Mouse (Mus musculus) hindbrain, postnatal 0 days (tissue): ENCODE measurements around the gene Ess2. TPM values are rescaled to one million over a fixed set of nuclear protein-coding genes. Genes with fewer than 3 reads are reported as not detected.
A peak's percentile ranks its signal among the peaks of the same experiment; 100 is the strongest.

Experiments
- ATAC-seq: fragments of 200-750 bp; cut with Nextera tagmentation; 2 replicates; pipeline ENCODE4 v1.8.0; 2017; ENCODE audit warnings: mild to moderate bottlenecking, moderate TSS enrichment, moderate library complexity
- DNase-seq: peaks from one replicate; pipeline ENCODE4 v3.0.0-alpha.2; 2015; ENCODE audit warnings: low spot score
- H3K27ac ChIP-seq: fragments of 300-500 bp; sonication (generic); 2 replicates; pipeline ENCODE4 v1.5.1; 2014; ENCODE audit warnings: mild to moderate bottlenecking
- H3K27me3 ChIP-seq: fragments of 300-500 bp; sonication (generic); 2 replicates; pipeline ENCODE4 v1.6.1; 2014; ENCODE audit warnings: low read length, mixed read lengths; ENCODE audit not compliant: insufficient read depth
- H3K36me3 ChIP-seq: fragments of 300-500 bp; sonication (generic); 2 replicates; pipeline ENCODE4 v1.6.1; 2014; ENCODE audit warnings: low read length, mixed read lengths; ENCODE audit not compliant: insufficient read depth
- H3K4me1 ChIP-seq: fragments of 300-500 bp; sonication (generic); 2 replicates; pipeline ENCODE4 v1.6.1; 2014; ENCODE audit warnings: antibody characterized with exemption, low read length, mixed read lengths; ENCODE audit not compliant: insufficient read depth
- H3K4me2 ChIP-seq: fragments of 300-500 bp; sonication (generic); 2 replicates; pipeline ENCODE4 v1.6.1; 2014; ENCODE audit warnings: low read depth, mild to moderate bottlenecking, low read length, moderate library complexity, mixed read lengths
- H3K4me3 ChIP-seq: fragments of 300-500 bp; sonication (generic); 2 replicates; pipeline ENCODE4 v1.5.1; 2014; ENCODE audit warnings: low read length
- H3K9ac ChIP-seq: fragments of 300-500 bp; sonication (generic); replicated peaks from 2 replicates; pipeline ENCODE4 v1.6.1; 2014; ENCODE audit warnings: mild to moderate bottlenecking, low read length, moderate library complexity, mixed read lengths
- H3K9me3 ChIP-seq: fragments of 300-500 bp; sonication (generic); 2 replicates; pipeline ENCODE4 v1.6.1; 2016; ENCODE audit warnings: low read length, mixed read lengths
- CTCF ChIP-seq: IDR thresholded peaks from 2 replicates; pipeline ENCODE4 v1.5.1; 2016; ENCODE audit warnings: antibody characterized with exemption, control low read depth, low read depth
- WGBS: fragments of 180-500 bp; shearing (Covaris S2); extraction: QIAGEN DNeasy Blood & Tissue Kit; methylation state at CpG from one replicate; pipeline ENCODE4 v1.1.7; 2014; 5-methylcytosine and 5-hydroxymethylcytosine counted together
- polyA plus RNA-seq: library from polyadenylated mRNA; unstranded; fragments of >200 nt; fragmentation: Nextera tagmentation; extraction: Ambion mirVana; gene quantifications from 2 replicates; pipeline ENCODE4 v1.2.1, GENCODE M21; 2015
- total RNA-seq: library from RNA; depleted of rRNA; stranded (reverse); fragments of >200 nt; gene quantifications from 2 replicates; pipeline ENCODE4 v1.2.3, GENCODE M21; 2014; rRNA removed

The Ess2 gene
- total and polyA plus RNA-seq, 2 experiments from 2014 or later, result 37.7 to 38.8 TPM

GRCm38 (mm10) chr16:17865770-17866169 lies 45.4 kb downstream of the Ess2 start:
- Histone ChIP-seq H3K4me1 (no peaks in the 10 kb centered on the region), H3K4me3 (no peak overlapping the region), H3K9ac (no peak overlapping the region), H3K27ac (no peak overlapping the region), H3K9me3 (no peaks in the 10 kb centered on the region), H3K27me3 (no peaks in the 10 kb centered on the region), H3K4me2 (no peak overlapping the region), H3K36me3 (peaks cover 4% of the 10 kb centered on the region; the same call in 1 of the 2 replicates)
- DNase-seq (peak; percentile 11), ATAC-seq (0 out of 2 replicates have a peak, but pooled peaks have one; percentile 32)
- no peak for TF ChIP-seq CTCF
- WGBS, result 55% methylated on average over 6 of the region's 6 CpGs

DNA sequence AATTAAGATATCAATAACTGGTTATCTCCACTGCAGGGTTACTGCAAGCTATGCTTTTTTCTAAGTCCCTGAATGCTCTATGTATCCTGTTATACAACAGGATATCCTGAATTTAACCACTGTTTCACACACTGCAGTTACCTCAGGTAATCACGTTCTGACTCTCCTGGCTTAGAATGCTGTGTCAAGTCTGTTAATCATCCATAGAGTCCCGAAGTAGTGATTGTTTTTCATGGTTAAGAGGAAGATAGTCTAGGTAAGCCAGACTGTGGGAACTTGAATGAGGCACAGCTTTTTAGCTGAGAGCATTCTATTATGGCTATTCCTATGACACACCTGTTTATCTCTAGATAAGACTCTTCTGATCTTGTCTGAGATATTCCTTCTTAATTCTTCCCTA lies 45.9 kb downstream of the Ess2 start:
- TF ChIP-seq CTCF, result no peak
- WGBS, result 86% methylated on average over 2 of the region's 2 CpGs
- DNase-seq (no peak), ATAC-seq (0 out of 2 replicates have a peak, but pooled peaks have one; percentile 2)
- Histone ChIP-seq H3K27me3 (no peaks in the 10 kb centered on the region), H3K4me3 (no peak overlapping the region), H3K9me3 (no peaks in the 10 kb centered on the region), H3K27ac (no peak overlapping the region), H3K36me3 (peaks cover 2% of the 10 kb centered on the region; the same call in 1 of the 2 replicates), H3K4me1 (no peaks in the 10 kb centered on the region), H3K4me2 (no peak overlapping the region), H3K9ac (no peak overlapping the region)

DNA sequence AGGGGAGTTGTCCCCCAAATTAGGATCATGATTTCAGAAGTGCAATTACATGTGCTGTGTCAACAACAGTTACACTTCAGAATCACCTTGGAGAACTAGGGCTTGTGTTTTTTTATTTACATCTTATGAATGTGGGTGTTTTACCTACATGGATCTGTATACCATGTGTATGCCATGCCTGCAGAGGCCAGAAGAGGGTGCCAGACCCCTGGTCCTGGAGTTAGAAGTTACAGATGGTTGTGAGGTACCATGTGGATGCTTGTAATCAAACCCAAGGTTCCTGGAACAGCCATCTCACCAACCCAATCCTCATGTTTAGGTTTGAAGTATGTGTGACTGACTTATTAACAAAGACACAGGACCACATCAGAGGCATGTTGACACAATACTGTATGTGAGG lies 52.6 kb downstream of the Ess2 start:
- peak; percentile 76 for TF ChIP-seq CTCF
- no peak overlapping the region for H3K4me3 ChIP-seq
- peaks cover 50% of the 10 kb centered on the region for H3K36me3 ChIP-seq
- no peak overlapping the region for H3K4me2 ChIP-seq
- DNase-seq (peak; percentile 68), ATAC-seq (0 out of 2 replicates have a peak, but pooled peaks have one; percentile 72)
- no peaks in the 10 kb centered on the region for H3K4me1 ChIP-seq
- H3K27ac ChIP-seq, result no peak overlapping the region
- no peaks in the 10 kb centered on the region for H3K27me3 ChIP-seq
- no peaks in the 10 kb centered on the region for H3K9me3 ChIP-seq
- no peak overlapping the region for H3K9ac ChIP-seq

DNA sequence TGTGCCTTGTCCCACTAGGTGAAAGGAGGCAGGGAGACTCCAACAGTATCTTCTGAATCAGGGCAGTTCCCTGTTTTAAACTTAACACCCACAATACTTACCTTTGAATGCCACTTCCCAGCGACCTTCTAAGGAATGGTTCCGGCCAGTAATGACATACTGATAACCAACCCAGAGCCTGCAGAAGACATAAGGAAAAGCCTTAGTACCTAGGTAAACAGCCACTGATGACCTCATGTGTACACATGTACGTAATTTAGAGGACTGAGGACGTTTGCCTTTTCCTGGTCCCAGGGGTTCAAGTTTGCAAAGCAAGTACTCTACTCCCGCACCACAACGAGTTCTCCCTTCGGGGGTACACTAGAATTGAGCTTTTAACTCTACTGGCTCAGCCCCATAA lies 54.0 kb downstream of the Ess2 start:
- peaks cover 58% of the 10 kb centered on the region for H3K36me3 ChIP-seq
- no peaks in the 10 kb centered on the region for H3K9me3 ChIP-seq
- H3K4me2 ChIP-seq, result no peak overlapping the region
- H3K27ac ChIP-seq, result no peak overlapping the region
- ATAC-seq, result no peak
- no peak overlapping the region for H3K4me3 ChIP-seq
- WGBS, result 90% methylated on average over 7 of the region's 7 CpGs
- no peaks in the 10 kb centered on the region for H3K4me1 ChIP-seq
- no peak for DNase-seq
- H3K27me3 ChIP-seq, result no peaks in the 10 kb centered on the region
- no peak for TF ChIP-seq CTCF
- H3K9ac ChIP-seq, result no peak overlapping the region

- H3K4me2 ChIP-seq, result no peak overlapping the region
- DNase-seq (no peak), ATAC-seq (no peak)
- H3K9ac ChIP-seq, result no peak overlapping the region
- no peaks in the 10 kb centered on the region for H3K4me1 ChIP-seq
- H3K36me3 ChIP-seq, result peaks cover 64% of the 10 kb centered on the region
- no peak for TF ChIP-seq CTCF
- no peaks in the 10 kb centered on the region for H3K9me3 ChIP-seq
- H3K27ac ChIP-seq, result no peak overlapping the region
- WGBS, result 87% methylated on average over 2 of the region's 2 CpGs
- H3K27me3 ChIP-seq, result no peaks in the 10 kb centered on the region
- H3K4me3 ChIP-seq, result no peak overlapping the region
Observed at GRCm38 (mm10) chr16:17853263-17853662, 57.9 kb downstream of the Ess2 start.

DNA sequence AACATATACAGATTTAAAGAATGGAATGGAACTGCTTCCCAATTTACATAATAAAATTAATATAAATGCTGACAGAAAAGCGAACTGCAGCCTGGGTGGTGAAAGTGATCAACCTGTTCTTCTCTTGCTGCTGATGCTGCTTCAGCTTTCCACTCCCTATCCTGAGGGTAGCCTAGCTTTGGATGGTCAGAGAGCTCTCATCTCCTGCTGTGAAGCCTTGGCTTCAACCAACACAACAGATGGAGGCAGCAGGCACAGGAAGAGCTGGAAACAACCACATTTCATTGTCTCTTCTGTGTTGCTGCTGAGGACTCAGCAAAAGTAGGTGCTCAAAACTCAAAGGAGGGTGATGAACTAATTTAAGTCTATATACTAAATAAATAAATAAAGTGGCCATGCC lies 59.3 kb downstream of the Ess2 start:
- no peak for TF ChIP-seq CTCF
- no peak overlapping the region for H3K9ac ChIP-seq
- 86% methylated on average over 1 of the region's 1 CpGs for WGBS
- no peaks in the 10 kb centered on the region for H3K27me3 ChIP-seq
- DNase-seq, result peak; percentile 45
- no peak overlapping the region for H3K4me3 ChIP-seq
- H3K36me3 ChIP-seq, result peaks cover 55% of the 10 kb centered on the region
- no peaks in the 10 kb centered on the region for H3K9me3 ChIP-seq
- no peak overlapping the region for H3K27ac ChIP-seq
- H3K4me1 ChIP-seq, result no peaks in the 10 kb centered on the region
- H3K4me2 ChIP-seq, result no peak overlapping the region
- no peak for ATAC-seq

GRCm38 (mm10) chr16:17851331-17851730 lies 59.8 kb downstream of the Ess2 start:
- H3K9ac ChIP-seq, result no peak overlapping the region

More at GRCm38 (mm10) chr16:17851331-17851730, 59.8 kb downstream of the Ess2 start:
- H3K4me2 ChIP-seq, result no peak overlapping the region
- no peak overlapping the region for H3K4me3 ChIP-seq
- peaks cover 55% of the 10 kb centered on the region for H3K36me3 ChIP-seq
- H3K4me1 ChIP-seq, result no peaks in the 10 kb centered on the region
- DNase-seq, result no peak
- TF ChIP-seq CTCF, result no peak
- ATAC-seq, result no peak
- H3K9me3 ChIP-seq, result no peaks in the 10 kb centered on the region
- H3K27ac ChIP-seq, result no peak overlapping the region
- H3K27me3 ChIP-seq, result no peaks in the 10 kb centered on the region
- WGBS, result 88% methylated on average over 5 of the region's 5 CpGs

Other genes starting within 250 kb of the Ess2 start
- 47.5 and 66.1 TPM in 2 replicates for gene Med15, start 178.5 kb downstream of the Ess2 start, total RNA-seq
- gene Med15, start 178.5 kb downstream of the Ess2 start, polyA plus RNA-seq, result 33.8 and 39.2 TPM in 2 replicates
- gene Klhl22, start 151.7 kb downstream of the Ess2 start, total RNA-seq, result 176 and 190 TPM in 2 replicates
- gene Klhl22, start 151.7 kb downstream of the Ess2 start, polyA plus RNA-seq, result 69.6 and 80.5 TPM in 2 replicates
- 15.5 and 15.6 TPM in 2 replicates for gene Scarf2, start 114.1 kb downstream of the Ess2 start, total RNA-seq
- gene Scarf2, start 114.1 kb downstream of the Ess2 start, polyA plus RNA-seq, result 2.0 and 2.3 TPM in 2 replicates
- 6.1 and 9.1 TPM in 2 replicates for gene B830017H08Rik, start 78.2 kb downstream of the Ess2 start, total RNA-seq
- gene B830017H08Rik, start 78.2 kb downstream of the Ess2 start, polyA plus RNA-seq, result 6.3 and 6.4 TPM in 2 replicates
- 3.3 and 7.0 TPM in 2 replicates for gene Car15, start 73.0 kb downstream of the Ess2 start, total RNA-seq
- gene Car15, start 73.0 kb downstream of the Ess2 start, polyA plus RNA-seq, result 1.9 TPM in 2 replicates
- 0.42 and 1.3 TPM in 2 replicates for gene Gm20518, start 19.7 kb downstream of the Ess2 start, total RNA-seq
- 0.11 and 0.20 TPM in 2 replicates for gene Gm20518, start 19.7 kb downstream of the Ess2 start, polyA plus RNA-seq
- 0.29 TPM in 1 of 2 replicates, not detected in the other for gene Tssk1, start 17.1 kb downstream of the Ess2 start, total RNA-seq
- 0.04 TPM in 1 of 2 replicates, not detected in the other for gene Tssk1, start 17.1 kb downstream of the Ess2 start, polyA plus RNA-seq
- gene Dgcr2, start 12.8 kb downstream of the Ess2 start, total RNA-seq, result 181 and 199 TPM in 2 replicates
- gene Dgcr2, start 12.8 kb downstream of the Ess2 start, polyA plus RNA-seq, result 83.0 and 88.8 TPM in 2 replicates
- not detected in 2 replicates for gene Tssk2, start 12.7 kb downstream of the Ess2 start, total RNA-seq
- not detected in 2 replicates for gene Tssk2, start 12.7 kb downstream of the Ess2 start, polyA plus RNA-seq
- 0.21 and 0.61 TPM in 2 replicates for gene Gsc2, start 3.7 kb upstream of the Ess2 start, total RNA-seq
- gene Gsc2, start 3.7 kb upstream of the Ess2 start, polyA plus RNA-seq, result 0.76 and 1.0 TPM in 2 replicates
- 228 and 230 TPM in 2 replicates for gene Slc25a1, start 16.9 kb upstream of the Ess2 start, total RNA-seq
- 150 and 151 TPM in 2 replicates for gene Slc25a1, start 16.9 kb upstream of the Ess2 start, polyA plus RNA-seq
- not detected in 2 replicates for gene Vpreb2, start 69.1 kb upstream of the Ess2 start, total RNA-seq
- not detected in 2 replicates for gene Vpreb2, start 69.1 kb upstream of the Ess2 start, polyA plus RNA-seq
- 59.5 and 74.4 TPM in 2 replicates for gene Dgcr6, start 141.5 kb upstream of the Ess2 start, total RNA-seq
- gene Dgcr6, start 141.5 kb upstream of the Ess2 start, polyA plus RNA-seq, result 169 and 173 TPM in 2 replicates
- gene Prodh, start 178.9 kb upstream of the Ess2 start, total RNA-seq, result 10.6 and 16.7 TPM in 2 replicates
- 7.4 and 8.7 TPM in 2 replicates for gene Prodh, start 178.9 kb upstream of the Ess2 start, polyA plus RNA-seq
- 38.2 and 55.7 TPM in 2 replicates for gene Rtn4r, start 216.3 kb upstream of the Ess2 start, total RNA-seq
- gene Rtn4r, start 216.3 kb upstream of the Ess2 start, polyA plus RNA-seq, result 20.4 and 23.1 TPM in 2 replicates